Mouse (Mus musculus) activated CD4-positive, CD25-positive, alpha-beta regulatory T cell, adult 4 months (primary cell): ENCODE data around the gene Slc2a1. TPM values are rescaled to one million over a fixed set of nuclear protein-coding genes. Genes with fewer than 3 reads are reported as not detected.
A peak's percentile ranks its signal among the peaks of the same experiment; 100 is the strongest.

Experiments used
- ATAC-seq: one replicate; pipeline ENCODE4 v1.8.0; 2017
- polyA plus RNA-seq, 2 experiments: library from polyadenylated mRNA; unstranded; fragments of 100-300 nt; shearing (Covaris generic); gene quantifications; one replicate each; pipeline ENCODE4 v1.2.1; 2017

Gene Slc2a1
- 10 to 100 TPM; 27.6 to 29.1 TPM for polyA plus RNA-seq

DNA sequence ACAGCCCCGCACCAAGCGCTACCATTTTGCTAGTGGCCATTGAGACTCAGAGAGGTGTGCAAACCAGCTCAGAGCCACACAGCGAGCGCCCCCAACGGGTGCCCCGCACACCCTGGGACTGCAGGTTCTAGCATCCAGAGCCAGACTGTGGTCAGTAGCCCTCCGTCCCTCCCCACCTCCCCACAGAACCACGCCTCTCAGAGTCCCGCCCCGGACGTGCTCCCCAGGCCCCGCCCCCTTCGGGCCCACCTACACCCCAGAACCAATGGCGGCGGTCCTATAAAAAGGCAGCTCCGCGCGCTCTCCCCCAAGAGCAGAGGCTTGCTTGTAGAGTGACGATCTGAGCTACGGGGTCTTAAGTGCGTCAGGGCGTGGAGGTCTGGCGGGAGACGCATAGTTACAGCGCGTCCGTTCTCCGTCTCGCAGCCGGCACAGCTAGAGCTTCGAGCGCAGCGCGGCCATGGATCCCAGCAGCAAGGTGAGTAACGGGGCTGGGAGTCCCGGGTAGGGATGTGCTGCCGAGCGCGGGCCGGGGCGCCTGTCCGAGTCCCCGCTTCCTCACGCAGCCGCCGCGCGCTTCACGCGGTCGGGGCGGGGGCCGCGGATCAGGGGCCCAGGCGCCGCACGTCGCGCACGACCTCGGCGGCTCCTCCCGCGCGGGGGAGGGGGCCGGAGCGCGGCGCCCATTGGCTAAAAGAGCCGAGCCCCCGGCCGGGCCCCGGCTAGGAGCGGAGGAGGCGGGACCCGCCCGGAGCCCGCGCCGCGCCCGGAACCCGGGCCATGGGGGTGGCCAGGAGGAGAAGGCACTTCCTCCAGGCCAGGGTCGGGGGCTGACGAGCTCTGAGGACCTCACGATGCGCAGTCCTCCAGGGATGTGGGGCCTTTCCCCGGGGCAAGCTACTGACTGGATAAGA is at the start of gene Slc2a1:
TSS of gene Slc2a1 (plus strand) at position 217 of the 914 bp plus-strand sequence.
- peak; percentile 56 for ATAC-seq

GRCm38 (mm10) chr4:119066791-119067190 is 41.7 kb upstream of the Slc2a1 start:
- ATAC-seq: no peak

GRCm38 (mm10) chr4:119067204-119067603 is 41.3 kb upstream of the Slc2a1 start:
- no peak for ATAC-seq

DNA sequence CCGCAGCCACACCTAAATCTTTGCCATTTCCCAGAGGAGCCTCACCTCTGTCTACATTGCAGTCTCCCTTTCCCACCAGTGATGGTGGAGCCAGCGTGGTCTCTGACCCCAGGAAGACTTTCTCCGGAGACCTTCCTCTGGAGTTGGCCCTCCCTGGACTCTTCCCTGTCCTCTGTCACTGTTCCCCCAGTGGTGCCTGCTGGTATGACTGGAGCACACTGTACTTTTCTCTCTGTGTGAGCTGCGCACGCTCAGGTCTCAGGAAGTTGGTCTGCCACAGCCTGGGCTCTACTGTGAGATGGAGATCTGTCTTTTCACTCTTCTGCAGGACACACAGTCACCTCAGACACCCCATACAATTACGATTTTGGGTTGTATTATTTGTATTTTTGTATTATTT is 39.6 kb upstream of the Slc2a1 start:
- ATAC-seq: peak; percentile 36

GRCm38 (mm10) chr4:119070181-119070580 is 38.3 kb upstream of the Slc2a1 start:
- ATAC-seq: no peak

- no peak for ATAC-seq
These were observed 37.4 kb upstream of the Slc2a1 start for GRCm38 (mm10) chr4:119070959-119071647.

DNA sequence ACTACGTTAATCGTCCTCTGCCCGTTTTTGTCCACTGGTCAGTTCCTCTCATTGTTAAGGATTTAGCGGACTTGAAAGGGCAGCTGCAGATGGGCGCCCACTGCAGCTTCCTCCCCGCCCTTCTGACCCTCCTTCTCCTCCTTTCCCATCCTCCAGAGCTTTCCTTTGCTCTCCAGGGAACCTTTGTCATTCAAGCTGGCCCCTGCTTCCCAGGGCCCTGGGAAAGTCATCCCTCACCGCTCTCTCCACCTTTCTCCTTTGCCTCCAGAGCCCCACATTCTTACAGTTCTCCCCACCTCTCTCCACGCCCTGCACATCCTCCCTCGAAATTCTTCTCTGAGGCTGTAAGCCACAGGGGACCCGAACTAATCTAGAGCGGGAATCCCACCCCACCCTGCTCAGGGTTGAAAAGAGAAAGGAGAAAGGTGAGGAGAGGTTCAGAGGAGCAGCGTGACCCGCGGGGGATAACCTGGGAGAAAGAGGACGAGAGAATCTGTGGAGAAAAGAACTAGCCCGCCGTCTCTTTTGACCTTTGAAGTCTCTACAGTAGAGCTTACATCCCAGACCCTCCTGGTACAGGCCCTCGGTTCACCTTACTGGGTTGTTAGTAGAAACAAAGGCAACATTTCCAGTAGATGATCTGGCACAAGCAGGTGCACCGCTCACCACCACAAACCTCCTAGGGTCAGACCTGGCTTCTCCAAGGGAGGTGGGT is 36.7 kb upstream of the Slc2a1 start:
- ATAC-seq: no peak

DNA sequence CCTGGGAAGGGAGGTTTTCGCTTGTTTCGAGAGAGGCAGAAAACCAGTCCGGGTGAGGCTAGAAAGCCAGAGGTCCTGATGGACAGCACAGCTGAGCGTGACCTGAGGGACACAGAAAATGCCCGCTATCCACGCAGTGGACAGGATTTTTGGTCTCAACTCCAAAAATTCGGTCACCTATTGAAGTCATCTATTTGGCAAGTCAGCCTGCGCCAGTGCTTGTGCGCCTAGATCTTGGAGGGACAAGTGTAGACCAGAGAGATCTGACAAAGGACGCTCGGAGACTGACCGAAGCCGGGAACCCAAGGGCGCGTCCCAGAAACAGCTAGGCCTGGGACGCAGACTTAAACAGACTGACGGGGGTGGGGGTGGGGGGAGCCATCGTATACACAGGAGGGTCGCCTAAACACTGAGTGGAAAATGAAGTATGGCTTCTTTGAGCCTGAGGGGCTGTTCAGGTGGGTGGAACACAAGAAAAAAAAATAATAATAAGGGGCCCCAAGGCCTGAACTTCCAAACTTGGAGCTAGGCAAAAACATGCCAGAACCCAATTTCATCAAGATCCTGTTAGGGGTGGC is 36.1 kb upstream of the Slc2a1 start:
- ATAC-seq: no peak

DNA sequence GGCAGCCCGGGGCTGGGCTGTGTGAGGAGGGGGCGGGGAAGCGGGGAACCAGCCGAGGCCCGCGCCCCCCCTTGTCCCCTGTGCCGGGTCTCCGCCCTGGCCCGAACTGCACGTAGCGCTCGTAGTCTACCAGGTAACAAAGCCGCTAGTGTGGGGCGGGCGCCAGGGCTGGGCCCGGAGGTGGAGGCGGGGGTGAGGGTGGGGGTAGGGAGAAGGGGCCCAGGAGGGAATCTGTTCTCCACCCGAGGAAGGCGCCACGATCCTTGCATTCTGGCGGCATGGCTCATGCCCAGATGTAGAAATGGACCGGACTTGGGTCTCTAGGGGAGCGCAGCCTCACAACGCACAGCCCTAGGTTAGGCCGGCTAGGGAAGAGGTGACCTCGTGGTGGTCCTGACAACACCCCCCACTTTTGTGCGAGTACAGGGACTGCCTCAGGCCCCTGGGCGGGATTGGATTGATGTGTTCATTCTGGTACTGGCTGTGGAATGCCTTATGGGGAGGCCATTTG is 35.5 kb upstream of the Slc2a1 start:
- no peak for ATAC-seq

- ATAC-seq: no peak
These were observed 34.9 kb upstream of the Slc2a1 start for GRCm38 (mm10) chr4:119073626-119074025.

GRCm38 (mm10) chr4:119074596-119074995 is 33.9 kb upstream of the Slc2a1 start:
- ATAC-seq: no peak

DNA sequence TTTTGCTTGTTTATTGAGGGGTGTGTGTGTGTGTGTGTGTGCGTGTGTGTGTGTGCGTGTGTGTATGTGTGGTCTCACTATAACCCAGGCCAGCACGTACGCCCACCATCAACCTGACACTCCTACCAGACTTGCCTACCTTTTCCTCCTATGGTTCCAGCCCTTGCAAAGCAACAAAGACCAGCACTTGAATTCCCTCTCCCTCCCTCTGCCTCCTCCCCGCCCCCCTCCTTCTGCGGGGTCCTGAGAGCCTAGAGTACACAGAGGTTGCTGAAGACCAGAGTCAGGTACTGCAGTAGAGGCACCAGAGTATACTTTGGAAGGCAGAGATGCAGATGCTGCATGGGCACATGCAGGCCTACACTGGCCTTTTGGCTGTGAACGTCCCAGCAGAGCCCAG is 33.2 kb upstream of the Slc2a1 start:
- no peak for ATAC-seq

DNA sequence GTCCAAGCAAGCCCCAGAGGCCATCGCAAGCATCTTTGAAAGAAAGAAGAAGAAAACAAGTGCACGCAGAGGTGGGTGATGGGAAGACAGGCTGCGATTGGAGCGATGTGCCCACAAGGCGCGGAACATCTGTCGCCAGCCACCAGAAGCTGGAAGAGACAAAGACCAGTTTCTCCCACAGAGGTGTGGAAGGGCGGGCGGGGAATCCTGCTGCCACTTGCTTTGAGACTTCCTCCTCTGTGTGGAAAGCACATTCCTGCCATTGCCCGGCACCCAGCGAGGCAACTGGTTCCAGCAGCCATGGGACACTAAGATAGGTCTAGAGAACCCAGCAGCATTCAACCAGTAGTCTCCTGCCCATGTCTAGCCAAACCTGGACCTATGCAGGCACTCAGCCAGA is 32.2 kb upstream of the Slc2a1 start:
- no peak for ATAC-seq

- no peak for ATAC-seq
These were observed 31.3 kb upstream of the Slc2a1 start for GRCm38 (mm10) chr4:119077084-119077682.

DNA sequence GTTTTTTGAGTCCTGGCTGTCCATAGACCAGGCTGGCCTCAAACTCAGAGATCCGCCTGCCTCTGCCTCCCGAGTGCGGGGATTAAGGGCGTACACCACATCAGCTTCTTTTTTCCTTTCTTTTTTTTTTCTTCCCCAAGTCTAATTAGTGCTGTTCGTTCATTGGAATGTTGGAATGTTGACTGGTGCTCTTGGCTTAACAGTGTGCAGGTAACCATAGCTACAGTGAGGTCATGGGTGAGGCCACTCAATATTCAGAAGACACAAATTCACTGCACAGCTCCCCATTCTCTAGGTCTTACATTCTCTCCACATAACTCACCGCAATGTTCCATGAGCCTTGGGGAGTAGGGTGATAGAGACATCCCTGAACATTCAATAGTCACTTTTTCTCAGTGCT is 28.6 kb upstream of the Slc2a1 start:
- no peak for ATAC-seq

DNA sequence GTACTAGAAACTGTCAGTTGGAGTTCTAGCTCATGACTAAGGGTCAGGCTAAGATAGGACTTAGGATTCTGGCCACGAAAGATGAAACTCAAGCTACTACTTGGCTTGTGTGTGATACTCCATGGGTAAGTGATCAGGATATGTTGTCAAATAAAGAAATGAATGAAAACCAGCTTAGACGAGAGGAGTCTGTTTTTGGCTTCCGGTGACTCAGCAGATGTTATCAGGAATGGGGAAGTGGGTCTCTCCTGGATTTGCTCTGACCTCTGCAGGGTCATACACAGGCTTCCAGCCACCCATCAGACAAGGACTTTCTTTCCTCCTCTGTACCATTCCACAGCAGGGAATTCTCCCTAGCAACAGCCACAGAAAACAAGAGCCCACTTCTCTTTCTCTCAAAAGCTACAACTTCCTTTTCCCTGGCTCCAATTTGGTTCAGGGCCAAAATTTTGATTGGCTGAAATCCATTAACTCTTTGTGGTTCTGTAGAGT is 25.7 kb upstream of the Slc2a1 start:
- no peak for ATAC-seq

GRCm38 (mm10) chr4:119088424-119088823 is 20.1 kb upstream of the Slc2a1 start:
- no peak for ATAC-seq

DNA sequence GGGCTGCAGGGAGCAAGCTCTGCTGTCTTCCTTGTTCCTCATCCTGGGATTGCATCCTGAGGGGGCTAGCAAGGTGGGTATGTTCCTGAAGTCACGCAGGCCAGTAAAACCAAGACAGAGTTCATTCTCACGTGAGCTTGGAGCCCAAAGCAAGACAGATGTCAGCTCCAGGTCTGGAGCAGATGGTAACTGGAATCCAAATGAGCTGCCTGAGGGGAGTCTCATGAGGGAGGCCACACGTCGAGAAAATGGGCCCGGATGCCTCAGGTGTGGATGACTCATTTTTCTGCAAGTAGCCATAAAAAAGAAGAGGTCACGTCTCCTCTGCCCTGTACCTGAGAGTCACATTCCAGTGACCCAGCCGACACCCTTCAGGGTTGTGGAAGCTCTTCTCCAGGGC is 14.6 kb upstream of the Slc2a1 start:
- ATAC-seq: no peak

DNA sequence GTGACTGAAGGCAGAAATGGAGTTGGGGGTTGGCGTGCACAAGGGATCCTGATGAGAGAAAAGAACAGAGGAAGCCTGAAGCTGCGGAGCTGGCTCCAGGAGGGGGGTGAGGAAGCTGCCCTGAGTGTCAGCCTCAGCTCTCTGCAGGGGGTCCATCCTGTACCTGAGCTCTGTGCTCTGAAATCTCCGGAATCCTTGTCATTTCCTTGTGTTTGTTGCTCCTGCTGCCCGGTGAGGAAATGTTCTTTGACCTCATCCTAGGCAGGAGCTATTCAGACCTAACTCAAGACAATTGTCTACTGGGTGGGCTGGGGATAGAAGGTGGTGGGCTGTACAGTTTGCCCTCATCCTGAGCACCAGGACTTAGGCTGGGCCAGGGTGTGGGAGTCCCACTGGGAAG is 13.5 kb upstream of the Slc2a1 start:
- no peak for ATAC-seq

- ATAC-seq: no peak
These were observed 12.1 kb upstream of the Slc2a1 start for GRCm38 (mm10) chr4:119096401-119096800.

- ATAC-seq: no peak
These were observed 11.1 kb upstream of the Slc2a1 start for GRCm38 (mm10) chr4:119097421-119097820.
